Mouse (Mus musculus): ENCODE data around the gene Rimbp2.
"Not testable (repeated sequence)": the region's sequence is repeated elsewhere in the genome, so short reads cannot be mapped to it uniquely, and the experiment has no call there.

The Rimbp2 gene

GRCm38 (mm10) chr5:128746261-128746660 is 207.0 kb downstream of the Rimbp2 start:
- DNase-seq (ENCODE audit: low read depth, low spot score): no peak

- no peak for DNase-seq (ENCODE audit: low read depth, low spot score)
These were observed 208.1 kb downstream of the Rimbp2 start for GRCm38 (mm10) chr5:128745206-128745605.

GRCm38 (mm10) chr5:128744351-128744750 is 208.9 kb downstream of the Rimbp2 start:
- no peak for DNase-seq (ENCODE audit: low read depth, low spot score)

GRCm38 (mm10) chr5:128739838-128740171 is 213.5 kb downstream of the Rimbp2 start:
- DNase-seq (ENCODE audit: low read depth, low spot score): no peak

- no peak for DNase-seq (ENCODE audit: low read depth, low spot score)
These were observed 214.0 kb downstream of the Rimbp2 start for GRCm38 (mm10) chr5:128739168-128739837.

GRCm38 (mm10) chr5:128735921-128736320 is 217.4 kb downstream of the Rimbp2 start:
- DNase-seq (ENCODE audit: low read depth, low spot score): no peak

GRCm38 (mm10) chr5:128733955-128734354 is 219.3 kb downstream of the Rimbp2 start:
- DNase-seq (ENCODE audit: low read depth, low spot score): peak; percentile 49

- DNase-seq (ENCODE audit: low read depth, low spot score): peak; percentile 49
These were observed 220.8 kb downstream of the Rimbp2 start for GRCm38 (mm10) chr5:128732416-128733014.

GRCm38 (mm10) chr5:128730634-128731033 is 222.7 kb downstream of the Rimbp2 start:
- DNase-seq (ENCODE audit: low read depth, low spot score): no peak

- DNase-seq (ENCODE audit: low read depth, low spot score): no peak
These were observed 223.9 kb downstream of the Rimbp2 start for GRCm38 (mm10) chr5:128729341-128729740.

- not testable (repeated sequence) for DNase-seq (ENCODE audit: low read depth, low spot score)
These were observed 232.8 kb downstream of the Rimbp2 start for GRCm38 (mm10) chr5:128720461-128720860.

- no peak for DNase-seq (ENCODE audit: low read depth, low spot score)
These were observed 238.1 kb downstream of the Rimbp2 start for GRCm38 (mm10) chr5:128715171-128715570.

- DNase-seq (ENCODE audit: low read depth, low spot score): no peak
These were observed 241.4 kb downstream of the Rimbp2 start for GRCm38 (mm10) chr5:128711847-128712246.

- DNase-seq (ENCODE audit: low read depth, low spot score): no peak
These were observed 242.7 kb downstream of the Rimbp2 start for GRCm38 (mm10) chr5:128710596-128710995.

GRCm38 (mm10) chr5:128708929-128709328 is 244.4 kb downstream of the Rimbp2 start:
- no peak for DNase-seq (ENCODE audit: low read depth, low spot score)

Data from WW6 (cell line).